Mouse (Mus musculus): ENCODE results near the gene Rhbdf2. TPM values are rescaled to one million over a fixed set of nuclear protein-coding genes. Genes with fewer than 3 reads are reported as not detected.

The Rhbdf2 gene
- polyA plus RNA-seq, 2 experiments, result 5.0 to 11.4 TPM

GRCm38 (mm10) chr11:116620559-116621253 is 6.1 kb downstream of the Rhbdf2 start:
- no peak overlapping the region for H3K27ac ChIP-seq (replicated peaks; ENCODE audit: low read depth, low read length)
- H3K4me2 ChIP-seq (replicated peaks; ENCODE audit: low read depth, low read length, severe bottlenecking), result no peak overlapping the region
- 76% methylated on average over 10 of the region's 10 CpGs for WGBS
- DNase-seq (ENCODE audit: low spot score) (no peak), ATAC-seq (ENCODE audit: low FRiP score, low read depth) (no peak)
- H3K4me3 ChIP-seq (replicated peaks; ENCODE audit: low read length), result no peak overlapping the region
- peaks cover 43% of the 10 kb centered on the region for H3K4me1 ChIP-seq (ENCODE audit: control insufficient read depth, insufficient read depth, low read length)
- H3K36me3 ChIP-seq (ENCODE audit: control insufficient read depth, insufficient read depth, low read length), result no peaks in the 10 kb centered on the region
- no peak overlapping the region for H3K9ac ChIP-seq (ENCODE audit: low read depth, low read length, severe bottlenecking)
- no peaks in the 10 kb centered on the region for H3K9me3 ChIP-seq (ENCODE audit: control insufficient read depth, low read length)
- TF ChIP-seq POLR2A (IDR thresholded peaks at IDR 0.05; ENCODE audit: borderline replicate concordance, extremely low read depth, insufficient read depth, insufficient read length), result no peak
- no peaks in the 10 kb centered on the region for H3K27me3 ChIP-seq (ENCODE audit: control insufficient read depth, insufficient read depth, low read length)

GRCm38 (mm10) chr11:116620073-116620472 is 6.7 kb downstream of the Rhbdf2 start:
- no peak overlapping the region for H3K4me3 ChIP-seq (replicated peaks; ENCODE audit: low read length)
- H3K27ac ChIP-seq (replicated peaks; ENCODE audit: low read depth, low read length), result no peak overlapping the region
- no peaks in the 10 kb centered on the region for H3K9me3 ChIP-seq (ENCODE audit: control insufficient read depth, low read length)
- no peaks in the 10 kb centered on the region for H3K27me3 ChIP-seq (ENCODE audit: control insufficient read depth, insufficient read depth, low read length)
- DNase-seq (ENCODE audit: low spot score) (peak; percentile 10), ATAC-seq (ENCODE audit: low FRiP score, low read depth) (no peak)
- 30% methylated on average over 9 of the region's 9 CpGs for WGBS
- H3K4me2 ChIP-seq (replicated peaks; ENCODE audit: low read depth, low read length, severe bottlenecking), result no peak overlapping the region
- H3K4me1 ChIP-seq (ENCODE audit: control insufficient read depth, insufficient read depth, low read length), result peaks cover 43% of the 10 kb centered on the region
- H3K9ac ChIP-seq (ENCODE audit: low read depth, low read length, severe bottlenecking), result no peak overlapping the region
- H3K36me3 ChIP-seq (ENCODE audit: control insufficient read depth, insufficient read depth, low read length), result no peaks in the 10 kb centered on the region
- TF ChIP-seq POLR2A (IDR thresholded peaks at IDR 0.05; ENCODE audit: borderline replicate concordance, extremely low read depth, insufficient read depth, insufficient read length), result no peak

GRCm38 (mm10) chr11:116619561-116619960 is 7.3 kb downstream of the Rhbdf2 start:
- H3K9ac ChIP-seq (ENCODE audit: low read depth, low read length, severe bottlenecking), result no peak overlapping the region
- H3K9me3 ChIP-seq (ENCODE audit: control insufficient read depth, low read length), result no peaks in the 10 kb centered on the region
- ATAC-seq (ENCODE audit: low FRiP score, low read depth) (no peak), DNase-seq (ENCODE audit: low spot score) (no peak)
- H3K36me3 ChIP-seq (ENCODE audit: control insufficient read depth, insufficient read depth, low read length), result no peaks in the 10 kb centered on the region
- no peaks in the 10 kb centered on the region for H3K27me3 ChIP-seq (ENCODE audit: control insufficient read depth, insufficient read depth, low read length)
- H3K4me3 ChIP-seq (replicated peaks; ENCODE audit: low read length), result no peak overlapping the region
- 51% methylated on average over 8 of the region's 8 CpGs for WGBS
- no peak overlapping the region for H3K4me2 ChIP-seq (replicated peaks; ENCODE audit: low read depth, low read length, severe bottlenecking)
- no peak overlapping the region for H3K27ac ChIP-seq (replicated peaks; ENCODE audit: low read depth, low read length)
- TF ChIP-seq POLR2A (IDR thresholded peaks at IDR 0.05; ENCODE audit: borderline replicate concordance, extremely low read depth, insufficient read depth, insufficient read length), result no peak
- H3K4me1 ChIP-seq (ENCODE audit: control insufficient read depth, insufficient read depth, low read length), result peaks cover 43% of the 10 kb centered on the region

DNA sequence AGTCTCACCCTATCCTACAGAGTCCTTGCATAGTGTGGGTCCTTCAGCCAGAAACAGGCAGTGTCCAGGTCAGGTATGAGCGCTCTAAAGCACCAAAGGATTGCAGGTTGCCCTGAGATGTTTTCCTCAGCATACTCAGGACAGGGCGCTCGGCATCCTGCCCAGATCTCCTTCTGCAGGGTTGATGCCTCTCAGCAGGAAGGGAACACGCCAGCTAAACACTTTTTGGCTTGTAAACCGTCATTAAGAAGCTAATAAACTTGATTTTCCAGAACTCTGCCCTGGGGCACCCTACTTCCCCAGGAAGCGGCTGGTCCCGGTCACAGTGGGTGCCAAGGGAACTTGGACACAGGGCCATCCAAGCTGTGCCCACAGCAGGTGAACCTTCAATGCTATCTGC is 7.7 kb downstream of the Rhbdf2 start:
- H3K9ac ChIP-seq (ENCODE audit: low read depth, low read length, severe bottlenecking), result no peak overlapping the region
- no peak for TF ChIP-seq POLR2A (IDR thresholded peaks at IDR 0.05; ENCODE audit: borderline replicate concordance, extremely low read depth, insufficient read depth, insufficient read length)
- H3K27me3 ChIP-seq (ENCODE audit: control insufficient read depth, insufficient read depth, low read length), result no peaks in the 10 kb centered on the region
- H3K27ac ChIP-seq (replicated peaks; ENCODE audit: low read depth, low read length), result no peak overlapping the region
- no peak overlapping the region for H3K4me2 ChIP-seq (replicated peaks; ENCODE audit: low read depth, low read length, severe bottlenecking)
- 38% methylated on average over 7 of the region's 7 CpGs for WGBS
- peak; percentile 35 for DNase-seq (ENCODE audit: low spot score)
- H3K36me3 ChIP-seq (ENCODE audit: control insufficient read depth, insufficient read depth, low read length), result no peaks in the 10 kb centered on the region
- ATAC-seq (ENCODE audit: low FRiP score, low read depth), result no peak
- no peak overlapping the region for H3K4me3 ChIP-seq (replicated peaks; ENCODE audit: low read length)
- H3K9me3 ChIP-seq (ENCODE audit: control insufficient read depth, low read length), result no peaks in the 10 kb centered on the region
- H3K4me1 ChIP-seq (ENCODE audit: control insufficient read depth, insufficient read depth, low read length), result peaks cover 43% of the 10 kb centered on the region

DNA sequence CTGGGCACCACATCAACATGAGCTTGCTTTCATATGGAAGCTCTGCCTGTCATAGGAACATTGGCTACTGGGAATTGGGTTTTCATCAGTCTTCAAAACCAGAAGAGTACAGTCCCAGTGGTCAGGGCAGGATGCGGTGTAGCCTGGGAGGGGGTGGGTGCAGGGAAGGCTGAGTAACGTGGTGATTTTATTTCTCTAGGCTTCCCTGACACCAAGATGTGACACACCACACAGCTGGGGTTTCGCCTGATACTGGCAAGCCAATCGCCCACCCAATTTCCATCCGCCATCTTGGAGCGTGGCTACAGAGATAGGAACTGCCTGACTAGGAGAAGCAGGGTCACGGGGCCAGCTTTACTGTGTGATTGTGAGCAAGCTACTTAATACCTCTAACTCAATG is 8.2 kb downstream of the Rhbdf2 start:
- H3K9me3 ChIP-seq (ENCODE audit: control insufficient read depth, low read length), result no peaks in the 10 kb centered on the region
- H3K4me1 ChIP-seq (ENCODE audit: control insufficient read depth, insufficient read depth, low read length), result peaks cover 42% of the 10 kb centered on the region
- no peak for TF ChIP-seq POLR2A (IDR thresholded peaks at IDR 0.05; ENCODE audit: borderline replicate concordance, extremely low read depth, insufficient read depth, insufficient read length)
- H3K27me3 ChIP-seq (ENCODE audit: control insufficient read depth, insufficient read depth, low read length), result no peaks in the 10 kb centered on the region
- H3K9ac ChIP-seq (ENCODE audit: low read depth, low read length, severe bottlenecking), result no peak overlapping the region
- H3K4me3 ChIP-seq (replicated peaks; ENCODE audit: low read length), result no peak overlapping the region
- no peaks in the 10 kb centered on the region for H3K36me3 ChIP-seq (ENCODE audit: control insufficient read depth, insufficient read depth, low read length)
- H3K27ac ChIP-seq (replicated peaks; ENCODE audit: low read depth, low read length), result no peak overlapping the region
- 90% methylated on average over 7 of the region's 7 CpGs for WGBS
- no peak overlapping the region for H3K4me2 ChIP-seq (replicated peaks; ENCODE audit: low read depth, low read length, severe bottlenecking)
- DNase-seq (ENCODE audit: low spot score) (no peak), ATAC-seq (ENCODE audit: low FRiP score, low read depth) (no peak)

All from limb, embryonic 14.5 days (tissue).